Mouse (Mus musculus) heart, postnatal 0 days (tissue): ENCODE measurements around the gene Clec3a. TPM values are rescaled to one million over a fixed set of nuclear protein-coding genes. Genes with fewer than 3 reads are reported as not detected.

Experiments used
- ATAC-seq: fragments of 200-750 bp; cut with Nextera tagmentation; 2 replicates; pipeline ENCODE4 v1.8.0; 2017; ENCODE audit warnings: low read depth, moderate number of reproducible peaks, moderate library complexity; ENCODE audit not compliant: insufficient read depth
- DNase-seq: peaks from one replicate; pipeline ENCODE4 v3.0.0-alpha.2; 2016; ENCODE audit warnings: low spot score
- H3K27ac ChIP-seq: fragments of 300-500 bp; sonication (generic); 2 replicates; pipeline ENCODE4 v1.5.1; 2014; ENCODE audit warnings: low read depth, mild to moderate bottlenecking
- H3K27me3 ChIP-seq: fragments of 300-500 bp; sonication (generic); 2 replicates; pipeline ENCODE4 v1.6.1; 2014; ENCODE audit warnings: low read length, mixed read lengths; ENCODE audit not compliant: control insufficient read depth, insufficient read depth
- H3K36me3 ChIP-seq: fragments of 300-500 bp; sonication (generic); replicated peaks from 2 replicates; pipeline ENCODE4 v1.6.1; 2014; ENCODE audit warnings: low read length, mixed read lengths; ENCODE audit not compliant: control insufficient read depth, insufficient read depth
- H3K4me1 ChIP-seq: fragments of 300-500 bp; sonication (generic); 2 replicates; pipeline ENCODE4 v1.6.1; 2014; ENCODE audit warnings: antibody characterized with exemption; ENCODE audit not compliant: control insufficient read depth, insufficient read depth
- H3K4me2 ChIP-seq: fragments of 300-500 bp; sonication (generic); 2 replicates; pipeline ENCODE4 v1.6.1; 2014; ENCODE audit warnings: low read depth, mild to moderate bottlenecking, low read length, moderate library complexity
- H3K4me3 ChIP-seq: fragments of 300-500 bp; sonication (generic); 2 replicates; pipeline ENCODE4 v1.5.1; 2014; ENCODE audit warnings: low read depth, low read length
- H3K9ac ChIP-seq: fragments of 300-500 bp; sonication (generic); replicated peaks from 2 replicates; pipeline ENCODE4 v1.6.1; 2014; ENCODE audit warnings: low read depth, low read length, mixed read lengths
- H3K9me3 ChIP-seq: fragments of 300-500 bp; sonication (generic); replicated peaks from 2 replicates; pipeline ENCODE4 v1.6.1; 2016; ENCODE audit warnings: low read length; ENCODE audit not compliant: control insufficient read depth
- CTCF ChIP-seq: IDR thresholded peaks from 2 replicates; pipeline ENCODE4 v1.5.1; 2016; ENCODE audit warnings: antibody characterized with exemption, control low read depth, low read depth
- EP300 ChIP-seq: IDR thresholded peaks from 2 replicates; pipeline ENCODE4 v1.6.1; 2016; ENCODE audit warnings: antibody characterized with exemption, low read depth
- WGBS: fragments of 180-500 bp; shearing (Covaris S2); extraction: QIAGEN DNeasy Blood & Tissue Kit; methylation state at CpG from one replicate; pipeline ENCODE4 v1.1.7; 2014; 5-methylcytosine and 5-hydroxymethylcytosine counted together
- polyA plus RNA-seq: library from polyadenylated mRNA; unstranded; fragments of >200 nt; fragmentation: Nextera tagmentation; extraction: Ambion mirVana; gene quantifications from 2 replicates; pipeline ENCODE4 v1.2.1, GENCODE M21; 2015
- total RNA-seq: library from RNA; depleted of rRNA; stranded (reverse); fragments of >200 nt; gene quantifications from 2 replicates; pipeline ENCODE4 v1.2.3, GENCODE M21; 2014; ENCODE audit warnings: low replicate concordance; rRNA removed

Clec3a gene
- not detected in 2 replicates for total RNA-seq
- polyA plus RNA-seq, result not detected in 2 replicates

- Histone ChIP-seq H3K9me3 (no peaks in the 10 kb centered on the region), H3K9ac (no peak within 1 kb of the TSS), H3K4me2 (no peak within 1 kb of the TSS), H3K27ac (no peak within 1 kb of the TSS), H3K4me3 (no peak within 1 kb of the TSS), H3K27me3 (no peaks in the 10 kb centered on the region), H3K4me1 (no peaks in the 10 kb centered on the region), H3K36me3 (no peaks in the 10 kb centered on the region)
- no peak for ATAC-seq
- no peak for DNase-seq
- WGBS, result 72% methylated on average over 8 of the region's 8 CpGs
- TF ChIP-seq CTCF (no peak), EP300 (no peak)
Observed at GRCm38 (mm10) chr8:114417786-114418185, at the start of gene Clec3a. Clec3a (plus strand) TSS chr8:114418086.

- Histone ChIP-seq H3K36me3 (no peaks in the 10 kb centered on the region), H3K4me2 (peak overlapping the region; percentile 38; the same call in 1 of the 2 replicates), H3K27me3 (no peaks in the 10 kb centered on the region), H3K9me3 (no peaks in the 10 kb centered on the region), H3K27ac (no peak overlapping the region), H3K4me3 (no peak overlapping the region), H3K9ac (no peak overlapping the region), H3K4me1 (no peaks in the 10 kb centered on the region)
- no peak for ATAC-seq
- TF ChIP-seq EP300 (no peak), CTCF (peak; percentile 80)
- DNase-seq, result peak; percentile 41
- 34% methylated on average over 27 of the region's 27 CpGs for WGBS
Observed at GRCm38 (mm10) chr8:114369038-114369976, 48.6 kb upstream of the Clec3a start.

GRCm38 (mm10) chr8:114374390-114374789 lies 43.5 kb upstream of the Clec3a start:
- H3K9ac ChIP-seq, result no peak overlapping the region
- H3K4me1 ChIP-seq, result no peaks in the 10 kb centered on the region
- H3K27me3 ChIP-seq, result no peaks in the 10 kb centered on the region
- 76% methylated on average over 6 of the region's 6 CpGs for WGBS
- no peak overlapping the region for H3K4me2 ChIP-seq
- no peak for DNase-seq
- no peak overlapping the region for H3K4me3 ChIP-seq
- H3K27ac ChIP-seq, result no peak overlapping the region
- H3K9me3 ChIP-seq, result no peaks in the 10 kb centered on the region
- no peak for TF ChIP-seq CTCF
- TF ChIP-seq EP300, result no peak
- no peak for ATAC-seq
- no peaks in the 10 kb centered on the region for H3K36me3 ChIP-seq

GRCm38 (mm10) chr8:114384189-114384588 lies 33.7 kb upstream of the Clec3a start:
- WGBS, result 76% methylated on average over 3 of the region's 3 CpGs

GRCm38 (mm10) chr8:114387494-114387893 lies 30.4 kb upstream of the Clec3a start:
- H3K27ac ChIP-seq, result no peak overlapping the region
- no peaks in the 10 kb centered on the region for H3K27me3 ChIP-seq
- WGBS, result 44% methylated on average over 4 of the region's 4 CpGs
- no peak for TF ChIP-seq EP300
- no peak for TF ChIP-seq CTCF
- H3K9me3 ChIP-seq, result no peaks in the 10 kb centered on the region
- no peaks in the 10 kb centered on the region for H3K4me1 ChIP-seq
- H3K36me3 ChIP-seq, result no peaks in the 10 kb centered on the region
- DNase-seq (no peak), ATAC-seq (no peak)
- no peak overlapping the region for H3K9ac ChIP-seq
- no peak overlapping the region for H3K4me3 ChIP-seq
- no peak overlapping the region for H3K4me2 ChIP-seq

More at GRCm38 (mm10) chr8:114384189-114384588, 33.7 kb upstream of the Clec3a start:
- DNase-seq, result no peak
- Histone ChIP-seq H3K4me1 (no peaks in the 10 kb centered on the region), H3K9me3 (no peaks in the 10 kb centered on the region), H3K9ac (no peak overlapping the region), H3K4me3 (no peak overlapping the region), H3K4me2 (no peak overlapping the region), H3K27ac (no peak overlapping the region), H3K36me3 (no peaks in the 10 kb centered on the region), H3K27me3 (no peaks in the 10 kb centered on the region)
- no peak for ATAC-seq
- no peak for TF ChIP-seq CTCF
- no peak for TF ChIP-seq EP300
